Mouse (Mus musculus) frontal cortex, postnatal 36 days (tissue): ENCODE results near the gene Prss50.

Experiments
- DNase-seq, 2 experiments: peaks; one replicate each; pipeline ENCODE4 v3.0.0; 2022; ENCODE audit warnings: low spot score in 2 of 2

Gene Prss50

DNA sequence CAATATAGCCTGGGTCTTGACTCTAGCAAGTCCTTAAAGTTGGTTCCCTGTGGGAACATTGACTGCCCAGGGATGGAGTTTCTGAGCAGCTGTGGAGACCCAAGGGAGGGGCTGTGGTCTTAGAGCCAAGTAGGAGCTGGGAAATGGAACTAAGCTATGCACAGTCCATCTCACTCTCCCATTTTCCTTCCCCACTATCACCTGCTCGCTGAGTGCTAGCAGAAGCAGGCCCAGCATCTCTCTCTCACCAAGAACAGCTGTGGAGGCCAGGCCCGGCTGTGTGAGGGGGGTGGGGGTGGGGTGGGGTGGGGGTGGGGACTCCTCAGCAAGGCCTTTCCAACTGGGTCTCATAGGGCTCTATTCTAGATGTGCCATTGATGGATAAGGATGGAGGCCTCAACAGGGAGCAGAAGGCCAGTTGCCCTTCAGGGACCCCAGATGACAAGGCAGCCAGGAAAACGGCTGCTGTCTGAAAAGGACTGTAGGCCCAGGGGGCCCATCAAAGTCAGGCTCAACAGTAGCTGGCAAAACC is 17.0 kb downstream of the Prss50 start:
- no peak for DNase-seq

DNA sequence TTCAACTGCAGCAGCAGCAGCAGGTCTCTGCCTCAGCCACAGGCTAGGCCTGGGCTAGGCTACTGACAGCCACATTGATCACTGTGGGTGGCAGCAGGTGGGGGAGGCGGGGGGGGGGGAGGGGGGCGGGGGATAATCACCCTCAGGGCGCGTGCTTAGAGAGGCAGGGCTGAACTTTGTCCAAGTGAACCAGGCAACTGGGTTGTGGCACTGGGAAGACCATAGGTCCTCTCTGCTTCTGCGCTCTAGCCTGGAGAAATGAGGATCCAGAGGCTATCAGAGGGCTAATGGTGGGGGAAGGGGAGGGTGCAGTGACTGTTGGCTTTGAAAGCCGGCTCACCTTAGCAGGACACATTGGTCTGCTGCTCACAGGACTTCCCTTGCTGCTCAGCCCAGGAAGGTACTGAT is 17.5 kb downstream of the Prss50 start:
- DNase-seq = no peak

GRCm38 (mm10) chr9:110877353-110877752 is 19.6 kb downstream of the Prss50 start:
- DNase-seq = no peak

DNA sequence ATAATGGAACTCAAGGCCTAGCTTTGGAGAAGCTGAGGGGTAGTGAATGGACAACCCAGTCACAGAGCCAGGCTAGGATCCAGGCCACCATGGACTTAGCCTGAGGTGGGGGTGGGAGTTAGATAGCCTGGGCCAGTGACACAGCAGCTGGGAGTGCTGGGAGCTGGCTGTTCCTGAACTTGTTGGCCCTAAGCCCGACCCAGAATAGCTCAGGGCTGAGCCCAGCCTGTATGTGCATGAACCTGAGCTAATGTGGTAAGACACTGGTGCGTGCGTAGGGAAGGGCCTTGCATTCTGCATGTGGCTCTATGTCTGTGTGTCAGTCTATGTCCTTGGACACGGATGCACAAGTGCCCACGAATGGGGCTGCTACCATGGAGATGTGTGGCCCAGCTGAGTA is 20.1 kb downstream of the Prss50 start:
- DNase-seq = no peak

GRCm38 (mm10) chr9:110879191-110879920 is 21.6 kb downstream of the Prss50 start, which contains the start of gene Als2cl:
TSS of gene Als2cl (plus strand) at chr9:110879870.
- peak in 1 of 2 experiments; percentile 41 for DNase-seq

DNA sequence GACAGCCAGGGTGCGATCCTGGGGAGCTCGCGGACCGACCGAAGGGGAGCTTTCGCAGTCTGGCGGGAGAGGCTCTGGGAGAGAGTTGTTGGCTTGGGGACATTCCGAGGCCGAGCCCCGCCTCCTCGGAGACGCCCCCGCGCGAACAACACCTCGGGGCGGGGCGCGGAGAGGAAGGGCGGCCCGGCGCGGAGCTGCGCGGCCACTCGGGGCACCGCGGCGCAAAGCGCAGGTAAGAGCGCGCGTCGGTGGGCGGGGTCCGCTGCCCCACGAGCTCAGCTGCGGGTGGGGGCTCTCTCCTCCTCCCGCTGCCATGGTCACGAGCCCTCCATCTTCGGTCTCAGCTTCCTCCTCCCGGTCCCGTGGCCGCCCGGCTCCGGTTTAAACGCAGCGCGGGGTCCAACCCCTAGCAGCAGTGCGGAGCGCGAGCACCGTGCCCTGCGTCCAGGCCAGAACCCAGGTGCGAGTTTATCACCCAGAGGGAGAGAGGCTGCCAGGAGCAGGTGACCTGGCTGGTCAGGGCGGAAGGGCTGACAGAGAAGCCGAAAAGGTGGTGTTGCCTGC is 22.3 kb downstream of the Prss50 start, which contains the start of gene Tmie:
Gene Tmie, minus strand, starts transcription at position 116 of the 564 bp plus-strand sequence.
- peak in 1 of 2 experiments; percentile 31 for DNase-seq

- no peak for DNase-seq
Observed at GRCm38 (mm10) chr9:110880772-110881171, 23.0 kb downstream of the Prss50 start.

DNA sequence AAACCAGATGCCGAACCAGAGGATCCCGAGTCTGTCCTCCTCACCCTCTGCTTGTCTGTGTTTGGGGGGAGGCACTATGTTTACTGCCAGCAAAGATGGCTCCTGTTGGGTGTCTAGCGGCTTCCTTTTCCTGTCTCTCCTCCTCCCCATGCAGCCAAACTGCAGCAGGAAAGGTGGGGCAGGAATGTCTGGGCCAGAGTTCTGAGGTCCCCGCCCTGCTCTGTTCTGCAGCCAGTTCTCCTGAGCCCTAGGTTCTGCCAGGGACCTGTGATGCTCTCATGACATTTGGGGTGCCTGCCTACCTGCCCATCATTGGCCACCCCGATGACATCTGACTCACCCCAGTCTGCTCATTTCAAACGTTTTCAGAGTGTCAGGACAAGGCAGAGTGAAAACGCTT is 24.2 kb downstream of the Prss50 start:
- DNase-seq = no peak

- no peak for DNase-seq
Observed at GRCm38 (mm10) chr9:110887388-110888303, 29.9 kb downstream of the Prss50 start.

- DNase-seq = no peak
Observed at GRCm38 (mm10) chr9:110888935-110889334, 31.2 kb downstream of the Prss50 start.

GRCm38 (mm10) chr9:110890026-110890783 is 32.4 kb downstream of the Prss50 start:
- DNase-seq = no peak

GRCm38 (mm10) chr9:110891077-110891828 is 33.5 kb downstream of the Prss50 start:
- no peak for DNase-seq

- DNase-seq = no peak
Observed at GRCm38 (mm10) chr9:110892552-110892951, 34.8 kb downstream of the Prss50 start.

DNA sequence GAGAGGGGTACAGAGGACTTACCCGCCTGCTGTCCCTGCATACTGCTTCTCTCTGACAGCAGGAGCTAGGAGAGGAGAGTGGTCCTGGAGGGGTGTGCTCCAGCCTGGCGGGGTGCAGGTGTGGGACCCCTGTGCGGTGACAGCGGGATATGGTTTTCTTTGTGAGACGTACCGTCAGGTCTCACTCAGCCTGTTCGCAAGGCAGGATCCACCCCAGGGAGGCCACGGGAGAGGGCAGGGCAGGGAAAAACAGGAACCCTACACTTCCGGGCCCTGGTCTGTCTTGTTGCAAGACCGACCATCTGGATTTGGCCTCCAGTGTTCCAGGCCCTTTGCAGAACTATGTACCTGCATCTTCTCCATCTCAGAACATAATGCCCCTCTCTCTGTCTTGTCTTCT is 35.7 kb downstream of the Prss50 start:
- DNase-seq = no peak

DNA sequence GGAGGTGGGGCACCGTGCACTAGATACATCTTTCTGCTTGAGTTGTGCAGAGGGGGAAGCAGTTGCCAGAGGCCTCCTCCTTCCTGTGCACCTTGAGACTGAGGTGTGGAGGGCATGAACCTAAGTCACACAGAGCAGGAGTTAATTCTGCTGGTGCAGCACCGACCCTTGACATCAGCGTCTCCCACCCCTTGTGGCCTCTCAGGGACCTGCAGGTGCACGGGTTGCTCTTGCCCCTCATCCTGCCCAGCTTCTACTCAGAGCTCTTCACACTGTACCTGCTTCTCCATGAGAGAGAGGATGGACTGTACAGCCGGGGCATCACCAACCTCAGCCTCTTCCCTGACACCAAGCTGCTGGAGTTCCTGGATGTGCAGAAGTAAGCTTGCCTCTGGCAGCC is 37.7 kb downstream of the Prss50 start:
- no peak for DNase-seq

- no peak for DNase-seq
Observed at GRCm38 (mm10) chr9:110895994-110896393, 38.2 kb downstream of the Prss50 start.

GRCm38 (mm10) chr9:110896595-110896994 is 38.8 kb downstream of the Prss50 start:
- DNase-seq = no peak

DNA sequence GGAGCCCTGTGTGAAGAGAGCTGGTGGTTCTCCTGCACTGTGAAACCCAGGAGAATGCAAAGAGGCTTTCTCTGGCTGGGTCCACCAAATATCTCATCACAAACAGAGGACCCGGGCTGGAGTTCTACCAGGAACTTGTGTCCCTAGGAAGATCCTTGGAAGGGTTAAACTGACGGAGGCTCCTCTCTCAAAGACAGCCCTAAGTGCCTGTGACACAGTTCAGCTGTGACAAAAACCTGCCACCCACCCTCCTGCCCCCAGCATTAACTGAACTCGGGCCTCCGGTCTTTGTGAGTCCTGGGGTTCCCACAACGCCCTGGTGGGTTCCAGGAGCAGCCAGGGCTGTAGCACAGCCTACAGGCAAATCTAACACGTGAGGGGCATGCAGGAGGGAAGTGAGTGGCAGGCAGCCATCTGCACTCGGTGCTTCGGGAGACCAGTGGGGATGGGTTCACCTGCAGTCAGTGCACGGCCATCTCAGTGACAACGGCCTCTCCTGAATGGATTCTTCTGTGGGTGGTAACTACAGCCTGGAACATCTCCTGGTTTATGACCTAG is 41.8 kb downstream of the Prss50 start:
- DNase-seq = no peak

- no peak for DNase-seq
Observed at GRCm38 (mm10) chr9:110901204-110901603, 43.4 kb downstream of the Prss50 start.

- DNase-seq = no peak
Observed at GRCm38 (mm10) chr9:110902271-110902670, 44.5 kb downstream of the Prss50 start.
